Mouse (Mus musculus) liver, postnatal 0 days (tissue): ENCODE results near the gene Tomm34.

Experiments used
- CTCF ChIP-seq: sonication (generic); IDR thresholded peaks from 2 replicates; pipeline ENCODE4 v1.5.1; 2016; ENCODE audit warnings: antibody characterized with exemption, low read depth
- EP300 ChIP-seq: IDR thresholded peaks from 2 replicates; pipeline ENCODE4 v1.6.1; 2016; ENCODE audit warnings: antibody characterized with exemption, low read depth, mild to moderate bottlenecking

GRCm38 (mm10) chr2:164022104-164022503, 48.9 kb downstream of the Tomm34 start:
- TF ChIP-seq CTCF (no peak), EP300 (no peak)
